Mouse (Mus musculus): ENCODE data around the gene Ncor2.

DNA sequence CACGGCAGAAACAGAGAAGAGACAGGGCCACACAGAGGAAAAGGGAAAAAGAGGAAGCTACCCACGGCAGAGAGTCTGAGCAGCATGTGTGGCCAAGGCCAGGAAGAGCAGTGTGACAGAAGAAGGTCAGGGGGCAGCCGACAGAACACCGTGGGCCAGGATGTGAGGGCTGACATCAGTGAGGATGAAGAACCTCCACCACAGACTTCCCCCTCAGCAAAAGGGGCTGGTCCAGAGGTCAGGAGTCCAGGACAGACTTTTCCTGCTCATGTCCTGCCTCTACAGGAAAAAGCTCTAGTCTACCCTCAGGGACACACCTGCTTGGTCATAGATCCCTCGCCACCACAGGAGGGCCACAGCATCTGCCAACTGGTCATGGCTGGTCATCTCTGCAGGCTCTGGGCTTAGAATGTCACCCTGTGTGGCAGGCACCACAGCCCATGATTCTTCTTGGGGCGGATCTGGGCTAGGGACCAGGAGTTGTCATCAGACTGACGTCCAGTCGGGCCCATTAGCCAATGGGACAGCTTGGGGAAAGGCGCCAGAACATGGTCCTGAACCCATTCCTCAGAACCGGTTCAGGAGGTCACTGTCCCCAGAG, 104.3 kb downstream of the Ncor2 start:
- no peak for TF ChIP-seq CTCF (IDR thresholded peaks at IDR 0.05; ENCODE audit: insufficient read depth, low read depth, low read length)
- TF ChIP-seq POLR2A (IDR thresholded peaks at IDR 0.05; ENCODE audit: insufficient read depth, low read depth, low read length) = no peak
